Mouse (Mus musculus): ENCODE results near the gene Sim1.

Gene Sim1

DNA sequence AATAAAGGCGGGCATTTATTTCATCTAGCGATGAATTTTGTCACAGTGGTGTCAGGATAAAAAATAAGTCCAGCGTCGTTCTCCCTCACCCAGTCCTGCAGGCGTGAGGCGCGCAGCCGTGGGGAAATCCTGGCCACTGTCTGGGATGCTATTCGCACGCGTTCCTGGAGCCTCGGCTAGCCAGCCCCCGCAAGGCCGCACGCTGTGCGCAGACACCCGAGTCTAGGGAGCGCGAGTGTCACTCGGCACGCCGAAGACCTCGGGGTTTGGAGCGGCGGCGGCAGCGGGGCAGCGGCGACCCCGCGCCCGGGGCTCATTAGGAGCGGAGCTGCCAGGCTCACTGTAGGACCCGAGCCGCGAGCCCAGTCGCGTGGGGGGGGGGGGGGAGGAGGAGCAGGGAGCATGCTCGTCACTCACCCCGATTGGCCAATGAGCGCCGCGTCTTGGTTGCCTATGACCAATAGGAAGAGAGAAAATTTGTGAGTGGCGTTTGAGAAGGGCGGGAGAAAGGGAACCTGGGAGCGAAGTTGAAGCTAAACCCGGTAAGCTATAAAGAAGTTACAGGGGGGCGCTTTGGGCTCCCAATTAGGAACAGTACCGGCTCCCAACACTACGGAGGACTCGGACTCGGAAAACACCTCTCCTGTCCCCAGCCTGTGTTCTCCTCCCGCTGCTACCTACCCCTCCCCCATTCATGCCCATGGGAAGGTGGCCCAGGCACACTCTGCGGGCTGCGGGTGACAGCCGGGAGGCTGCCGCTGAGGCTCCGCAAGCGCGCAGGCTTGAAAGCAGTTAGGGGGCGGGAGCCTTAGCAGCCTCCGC is at the start of gene Sim1:
Gene Sim1 (plus strand): TSS at position 585 of the 822 bp plus-strand sequence.
- DNase-seq (ENCODE audit: extremely low read depth, low read depth): no peak

DNA sequence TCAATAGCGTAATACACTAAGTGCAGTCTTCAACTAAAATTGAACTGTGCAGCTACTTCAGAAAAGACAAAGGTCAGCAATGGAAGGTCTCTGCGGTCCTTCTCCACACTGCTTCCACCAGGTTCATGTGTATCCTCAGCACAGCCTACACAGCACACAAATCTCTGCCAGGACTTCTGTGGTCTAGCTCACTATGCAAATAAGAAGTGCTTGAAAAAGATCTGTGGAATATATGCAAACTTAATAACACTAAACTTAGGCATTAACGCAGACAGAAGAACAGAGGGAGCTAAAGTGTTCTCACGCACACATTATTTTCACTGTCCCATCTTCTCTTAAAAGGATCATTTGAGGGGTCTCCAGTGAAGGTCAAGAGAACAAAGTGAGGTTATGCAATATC is 26.4 kb upstream of the Sim1 start:
- DNase-seq (ENCODE audit: extremely low read depth, low read depth): no peak

DNA sequence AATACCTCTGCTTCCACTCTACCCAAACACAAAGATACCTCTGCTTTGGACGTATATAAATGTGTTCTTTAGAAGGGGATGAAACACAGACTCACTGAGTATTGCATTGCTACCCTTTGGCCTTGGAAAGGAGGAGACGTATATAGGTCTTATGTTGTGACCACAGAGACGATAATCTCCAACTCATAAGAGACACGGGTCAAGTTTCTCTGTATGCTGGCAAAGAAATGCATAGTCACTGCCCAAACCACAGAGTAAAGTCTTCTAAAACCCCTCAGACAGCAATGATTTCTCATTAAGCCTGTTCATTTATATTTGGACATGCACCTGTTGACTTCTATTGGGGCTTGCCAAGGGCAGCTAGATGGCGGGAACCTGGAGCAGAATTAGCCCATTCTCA is 17.6 kb upstream of the Sim1 start:
- no peak for DNase-seq (ENCODE audit: extremely low read depth, low read depth)

DNA sequence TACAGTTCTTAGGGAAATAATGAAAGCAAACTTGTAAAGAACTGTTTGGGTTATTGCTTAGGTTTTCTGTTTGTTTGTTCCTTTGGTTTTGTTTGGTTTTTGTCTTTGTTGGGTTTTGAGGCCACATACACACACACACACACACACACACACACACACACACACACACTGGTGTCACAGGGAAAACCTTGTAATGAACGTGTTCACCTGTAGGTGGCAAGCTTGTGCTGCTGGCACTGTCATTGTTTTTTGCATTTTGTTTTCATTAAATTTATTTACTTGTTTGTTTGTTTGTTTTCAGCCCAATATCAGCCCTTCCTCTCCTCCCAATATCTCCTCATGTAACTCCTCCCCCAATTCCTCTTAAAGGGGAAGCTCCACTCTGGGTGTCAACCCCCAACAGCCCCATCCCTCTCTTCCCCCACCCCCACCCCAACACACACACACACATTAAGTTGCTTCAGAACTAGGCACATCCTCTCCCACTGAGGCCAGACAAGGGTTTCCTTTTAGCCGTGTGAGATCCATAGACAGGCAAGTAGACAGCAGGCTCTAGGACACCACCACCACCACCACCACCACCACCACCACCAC is 13.0 kb upstream of the Sim1 start:
- peak; percentile 4 for DNase-seq (ENCODE audit: extremely low read depth, low read depth)

DNA sequence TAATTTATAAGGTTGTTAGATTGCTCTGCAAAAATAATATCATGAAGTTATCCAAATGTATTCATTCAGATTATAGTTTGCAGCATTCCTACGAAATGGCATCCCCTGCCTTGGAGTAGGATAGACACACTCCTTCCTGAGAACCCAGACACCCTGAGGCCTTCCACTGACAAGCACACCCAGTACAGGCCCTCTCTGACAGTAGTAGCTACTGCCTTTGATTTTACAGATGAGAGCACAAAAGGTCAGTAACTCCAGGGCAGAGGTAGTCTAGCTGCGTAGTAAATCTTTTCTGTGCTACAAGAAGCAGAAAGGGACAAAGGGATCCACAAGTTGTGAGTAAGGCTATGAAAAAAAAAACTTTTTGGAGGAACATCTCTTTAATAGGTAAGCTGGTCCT is 12.2 kb upstream of the Sim1 start:
- DNase-seq (ENCODE audit: extremely low read depth, low read depth): no peak

DNA sequence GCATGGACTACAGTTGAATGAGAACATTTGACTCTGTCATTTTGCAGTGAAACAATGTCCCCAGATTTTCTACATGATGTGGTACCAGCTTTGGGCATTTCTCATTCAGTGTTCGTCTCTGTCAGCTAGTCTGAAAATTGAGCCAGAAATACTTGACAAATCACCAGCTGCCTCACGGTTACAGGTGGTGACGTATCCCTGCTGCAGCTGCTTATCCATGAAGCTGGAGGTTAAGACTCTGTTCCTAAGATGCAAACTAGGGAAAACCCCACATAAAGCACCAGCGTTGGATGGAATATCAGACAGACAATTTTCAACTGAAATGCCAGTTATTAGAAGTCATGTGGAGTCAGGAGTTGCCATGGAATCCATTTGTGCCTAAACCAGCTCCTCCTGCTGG is 8.2 kb upstream of the Sim1 start:
- no peak for DNase-seq (ENCODE audit: extremely low read depth, low read depth)

DNA sequence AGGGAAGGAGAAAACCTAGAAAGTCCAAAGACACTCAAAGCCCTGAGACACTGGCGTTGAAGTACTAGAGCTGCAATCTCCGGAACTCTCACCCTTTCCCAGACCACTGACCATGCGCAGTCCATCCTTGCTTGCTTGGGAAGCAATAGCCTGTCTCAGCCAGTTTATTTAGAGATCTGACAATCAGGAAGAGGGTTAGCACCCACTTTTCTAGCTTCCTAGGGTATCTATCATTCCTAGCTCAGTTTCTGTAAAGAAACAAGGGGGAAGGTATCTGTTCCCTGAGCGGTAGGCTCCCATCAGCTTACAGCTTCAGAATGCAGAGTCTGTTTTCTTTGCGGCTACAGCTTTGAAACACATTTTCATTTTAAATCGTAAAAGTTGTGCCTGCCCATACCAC is 3.9 kb upstream of the Sim1 start:
- DNase-seq (ENCODE audit: extremely low read depth, low read depth): no peak

DNA sequence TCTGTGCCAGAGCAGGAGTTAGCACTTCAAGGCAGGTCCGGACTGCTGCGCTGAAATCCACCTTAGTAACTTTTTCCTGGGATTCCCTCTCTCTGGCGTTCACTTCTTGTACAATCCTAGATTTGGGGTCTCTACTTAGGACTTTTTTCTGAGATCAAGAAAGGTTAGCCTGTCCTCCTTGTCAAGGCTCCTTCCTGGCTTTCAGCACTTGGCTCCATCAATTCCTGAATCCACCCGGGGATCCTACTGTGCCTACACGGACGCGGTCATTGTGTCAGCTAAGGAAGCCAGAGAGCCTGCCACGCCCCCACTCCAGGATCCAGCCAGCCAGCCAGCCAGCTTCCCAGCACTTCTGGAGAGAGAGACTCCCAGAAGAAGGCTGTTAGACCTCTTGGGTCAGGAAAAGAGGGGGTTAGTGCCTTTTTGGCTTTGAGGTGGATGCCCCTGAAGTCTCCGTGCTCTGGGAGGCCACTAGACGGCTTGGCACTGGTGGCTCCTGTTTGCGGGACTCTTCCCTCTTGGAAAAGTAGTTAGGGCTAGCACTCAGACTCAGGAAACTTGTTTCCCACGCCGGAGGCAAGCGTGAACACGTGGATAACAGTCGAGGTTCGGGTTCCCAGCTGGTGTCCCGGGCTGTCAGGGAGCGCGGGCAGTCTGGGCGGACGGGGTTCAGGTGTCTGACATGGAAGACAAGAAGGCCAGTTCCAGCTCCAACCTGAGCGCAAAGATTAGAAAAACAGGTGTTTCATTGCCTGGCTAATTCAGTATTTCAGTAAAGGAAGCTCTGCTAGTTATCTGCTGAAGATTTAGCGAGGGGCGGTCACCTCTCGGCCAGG is 2.5 kb upstream of the Sim1 start:
- DNase-seq (ENCODE audit: extremely low read depth, low read depth): no peak

DNA sequence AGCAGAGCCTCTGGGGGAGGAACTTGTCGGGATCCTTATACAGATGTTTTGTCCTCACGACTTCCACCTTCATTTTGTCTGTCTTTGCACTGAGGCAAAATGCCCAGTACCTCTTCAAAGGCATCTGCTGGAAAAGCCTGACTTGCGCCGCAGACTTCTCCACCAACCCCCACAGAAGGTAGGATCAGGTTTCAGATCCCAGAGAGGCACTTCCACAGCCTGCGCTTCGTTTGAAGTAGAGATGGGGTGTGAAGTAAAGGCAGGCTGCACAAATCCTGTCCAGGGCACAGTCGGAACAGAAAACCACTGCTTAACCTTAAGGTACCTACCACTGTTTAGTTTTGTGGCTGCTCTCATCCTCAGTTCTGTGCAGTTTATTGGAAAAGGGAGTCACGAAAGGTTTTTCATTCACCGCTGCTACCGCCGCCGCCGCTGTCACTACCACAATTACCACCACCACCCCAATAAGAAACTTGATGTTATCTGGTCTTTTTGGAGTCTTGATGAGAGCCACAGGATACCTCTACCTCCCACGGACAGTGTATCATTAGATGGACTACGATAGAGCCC is 1.7 kb upstream of the Sim1 start:
- no peak for DNase-seq (ENCODE audit: extremely low read depth, low read depth)

DNA sequence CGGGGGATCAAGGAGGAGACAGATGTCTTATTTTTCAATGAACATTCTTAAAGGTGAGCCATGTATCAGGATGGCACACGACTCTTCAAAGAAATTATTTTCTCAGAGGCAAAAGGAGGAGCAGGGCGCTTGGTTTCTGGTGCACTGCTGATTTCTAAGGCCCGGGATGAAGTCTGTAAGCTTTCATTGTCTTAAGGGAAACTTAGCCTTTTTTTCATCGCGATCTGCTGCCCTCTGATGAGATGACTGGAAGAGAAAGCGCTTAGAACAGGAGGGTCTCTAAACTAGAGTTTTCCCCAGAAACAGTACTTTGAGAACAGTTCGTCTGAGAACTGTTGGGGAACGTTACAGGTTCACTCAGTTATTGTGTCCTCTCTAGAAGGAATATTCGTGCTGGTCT is 1.0 kb upstream of the Sim1 start:
- DNase-seq (ENCODE audit: extremely low read depth, low read depth): no peak

DNA sequence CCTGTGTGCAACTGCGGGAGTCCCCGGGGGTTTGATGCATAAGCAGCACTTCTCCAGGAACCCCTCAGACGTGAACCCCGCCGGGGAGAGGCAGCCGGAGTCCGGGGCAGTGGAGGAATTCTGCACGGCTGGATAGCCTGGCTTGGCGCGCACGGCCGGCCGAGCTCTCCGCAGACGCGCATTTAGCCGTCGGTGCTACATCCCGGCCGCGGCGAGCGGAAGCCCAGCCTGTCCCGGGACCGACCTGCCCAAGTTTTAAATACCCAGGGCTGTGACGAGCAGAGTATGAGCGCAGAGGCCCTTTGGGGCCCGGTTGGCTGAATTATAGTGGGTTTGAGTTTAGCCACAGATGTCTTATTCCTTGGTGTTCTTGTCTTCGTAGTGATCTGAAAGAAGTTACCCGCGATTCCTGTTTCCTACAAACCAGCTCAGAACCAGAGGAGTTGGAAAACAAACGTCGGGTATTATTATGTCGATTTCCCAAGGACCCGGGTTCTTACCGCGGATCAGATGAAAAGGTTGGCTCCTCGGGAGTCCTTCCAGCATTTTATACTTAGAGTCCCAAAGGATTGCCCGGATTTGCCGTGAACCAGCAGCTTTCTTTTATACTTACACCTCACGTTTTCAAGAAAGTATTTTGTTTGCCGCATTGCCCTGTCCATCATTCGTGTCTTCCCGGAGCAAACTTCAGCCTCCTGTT is 687 bp downstream of the Sim1 start:
- DNase-seq (ENCODE audit: extremely low read depth, low read depth): no peak

DNA sequence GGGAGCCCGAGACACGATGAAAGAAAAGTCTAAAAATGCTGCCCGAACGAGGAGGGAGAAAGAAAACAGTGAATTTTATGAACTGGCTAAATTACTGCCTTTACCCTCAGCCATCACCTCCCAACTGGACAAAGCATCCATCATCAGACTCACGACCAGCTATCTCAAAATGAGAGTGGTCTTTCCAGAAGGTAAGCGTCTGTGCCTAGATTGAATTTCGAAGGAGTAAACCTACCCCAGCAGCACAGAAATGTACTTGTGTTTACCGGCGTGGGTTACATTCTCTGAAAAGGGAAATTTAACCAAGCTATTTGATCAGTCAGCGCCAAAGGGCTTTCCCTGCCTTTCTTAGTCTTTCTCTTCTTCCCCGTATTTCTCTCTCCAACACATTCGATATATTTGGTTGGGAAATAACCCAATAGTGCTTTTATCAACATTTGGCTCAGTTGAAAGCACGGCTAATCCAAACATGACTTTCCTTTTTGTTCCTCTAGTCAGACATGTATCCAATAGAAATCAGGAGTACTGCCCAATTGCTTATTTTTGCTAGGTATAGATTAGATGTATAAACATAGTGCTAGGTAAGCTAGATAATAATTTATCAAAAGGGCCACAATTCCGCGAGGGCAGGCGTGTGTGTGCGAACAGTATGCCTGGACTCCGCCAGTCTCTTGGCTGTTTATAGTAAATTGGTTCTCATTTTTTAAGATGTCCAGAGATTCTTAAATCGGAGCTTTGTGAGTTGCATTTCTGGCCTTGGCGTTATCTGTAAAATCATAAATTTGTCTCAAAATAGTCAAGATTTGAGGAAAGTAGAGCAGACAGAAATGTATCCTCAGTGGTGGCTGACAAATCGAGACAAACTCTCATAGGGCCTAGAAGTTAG is 1.6 kb downstream of the Sim1 start:
- DNase-seq (ENCODE audit: extremely low read depth, low read depth): no peak

DNA sequence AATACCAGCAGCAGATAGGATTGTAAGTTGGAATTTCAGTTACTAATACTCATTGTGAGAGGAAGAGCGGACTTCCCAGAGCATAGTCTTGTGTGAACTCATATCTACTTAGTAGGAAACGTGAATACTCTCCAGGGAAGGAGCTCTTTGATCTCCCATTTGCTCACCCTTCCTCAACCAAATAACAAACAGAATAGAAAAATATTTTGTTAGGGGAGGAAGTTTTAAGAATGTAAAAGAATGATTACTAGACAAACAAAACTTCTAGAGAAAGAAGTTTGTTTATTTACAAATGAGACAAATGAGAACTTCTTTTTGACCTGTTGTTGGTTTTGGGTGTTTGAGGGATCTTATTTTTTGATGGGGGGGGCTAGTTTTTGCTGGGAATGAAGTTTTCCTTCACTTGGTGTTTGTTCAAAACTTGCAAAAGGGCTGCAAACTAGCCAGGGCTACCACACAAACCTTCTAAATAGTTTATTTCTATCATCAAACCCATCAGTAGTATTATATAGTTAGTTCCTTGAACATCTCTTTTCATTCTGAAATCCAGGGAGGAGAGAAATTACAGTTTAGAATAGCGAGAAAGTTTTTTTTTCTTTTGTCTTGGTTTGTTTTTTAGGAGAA is 2.3 kb downstream of the Sim1 start:
- no peak for DNase-seq (ENCODE audit: extremely low read depth, low read depth)

DNA sequence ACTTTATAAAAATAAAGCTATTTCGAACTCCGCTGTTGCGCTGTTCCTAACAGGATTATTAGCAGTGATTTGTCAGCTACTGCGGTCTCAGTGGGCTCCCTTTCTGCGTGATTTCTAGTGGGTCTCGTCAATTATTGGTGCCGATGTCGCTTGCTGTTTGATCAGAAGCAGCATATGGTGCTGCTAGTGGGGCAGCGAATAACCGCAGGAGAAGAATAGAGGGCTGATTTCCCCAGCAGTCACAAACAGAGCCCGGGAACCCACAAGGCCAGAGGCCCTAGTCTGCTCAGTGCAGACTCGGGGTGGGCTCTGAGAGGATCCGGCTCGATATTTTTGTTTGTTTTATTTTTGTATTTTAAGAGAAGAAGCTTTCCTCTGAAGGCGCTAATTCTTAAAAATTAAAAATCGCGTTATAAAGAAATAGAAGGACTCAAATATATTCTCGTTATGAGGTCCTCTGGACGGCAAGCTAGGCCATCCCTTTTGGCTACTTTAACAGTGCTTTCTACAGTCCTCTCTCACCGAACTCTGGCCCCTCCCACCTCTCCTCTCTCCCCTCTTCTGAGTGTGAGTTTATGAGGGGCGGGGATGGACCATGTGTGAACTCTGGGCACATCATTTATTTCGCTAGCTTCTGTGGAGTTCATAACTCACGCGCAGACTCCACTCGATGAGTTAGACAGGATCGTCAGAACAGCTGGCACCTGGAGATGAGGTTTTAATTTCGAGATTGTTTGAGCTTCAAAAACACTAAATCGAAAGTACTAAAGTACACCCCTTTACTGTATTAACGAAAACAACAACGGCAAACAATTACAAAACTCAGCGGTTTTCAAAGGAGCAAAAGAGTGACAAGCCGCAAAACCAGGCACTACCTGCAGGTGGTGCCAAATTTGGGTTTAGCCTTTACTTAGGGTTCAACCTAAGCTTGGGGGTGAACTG is 3.2 kb downstream of the Sim1 start:
- DNase-seq (ENCODE audit: extremely low read depth, low read depth): no peak

DNA sequence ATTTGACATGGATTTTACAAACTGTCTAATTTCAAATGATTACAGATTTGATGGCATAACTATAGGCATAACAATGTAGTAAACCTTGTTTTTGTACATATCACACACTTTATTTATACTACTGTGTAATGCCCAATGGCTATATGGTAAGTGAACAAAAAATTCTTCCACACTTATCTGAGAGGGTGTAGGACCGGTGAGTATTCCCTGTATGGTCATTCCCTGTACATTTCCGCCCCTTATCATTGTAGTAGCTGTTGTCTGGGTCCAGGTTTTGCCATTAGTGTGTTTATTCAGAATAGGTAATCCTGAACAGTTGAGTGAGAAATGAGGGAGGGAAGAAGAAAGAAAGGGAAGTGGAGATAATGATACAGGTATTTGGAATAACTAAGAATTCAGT is 4.1 kb downstream of the Sim1 start:
- no peak for DNase-seq (ENCODE audit: extremely low read depth, low read depth)

DNA sequence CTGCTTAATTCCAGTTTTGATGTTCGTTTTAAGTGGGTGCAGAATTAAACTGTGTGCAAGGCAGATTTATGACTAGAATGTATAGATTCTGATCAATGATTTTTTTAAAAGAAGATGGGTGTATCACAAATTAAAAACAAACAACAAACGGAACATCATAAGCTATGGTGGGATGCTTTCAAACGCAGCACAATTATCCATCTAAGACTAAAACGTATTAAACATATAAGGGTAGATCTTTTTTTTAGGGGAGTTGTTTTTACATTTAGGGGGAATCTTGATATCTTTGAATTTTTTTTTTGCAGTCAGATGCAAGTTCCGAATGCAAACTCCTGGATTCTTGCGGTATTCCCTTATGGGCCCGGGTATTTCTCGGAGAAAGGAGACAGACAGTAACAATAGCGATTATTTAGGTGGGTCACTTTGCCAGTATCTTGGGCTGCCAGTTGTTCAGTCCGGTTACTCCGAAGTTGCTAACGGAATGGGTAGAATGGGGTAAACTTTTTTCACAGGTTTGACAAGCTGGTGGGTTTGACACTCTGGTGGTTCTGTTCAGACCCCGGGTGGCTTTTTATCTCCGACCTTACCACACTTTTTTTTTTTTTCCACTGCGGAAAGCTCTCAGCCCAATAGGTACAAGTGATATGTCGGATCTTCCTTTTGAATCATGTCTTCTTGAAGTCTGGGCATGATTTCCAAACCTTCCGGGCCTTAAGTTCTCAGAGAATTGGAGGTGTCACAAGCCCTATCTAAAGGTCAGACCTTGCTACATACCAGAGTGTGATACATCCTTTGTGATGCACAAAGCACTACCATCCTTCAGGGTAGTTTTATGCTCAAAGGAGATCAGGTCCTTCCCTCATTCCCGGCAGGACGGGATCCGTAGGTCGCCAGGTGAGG is 5.5 kb downstream of the Sim1 start:
- no peak for DNase-seq (ENCODE audit: extremely low read depth, low read depth)

DNA sequence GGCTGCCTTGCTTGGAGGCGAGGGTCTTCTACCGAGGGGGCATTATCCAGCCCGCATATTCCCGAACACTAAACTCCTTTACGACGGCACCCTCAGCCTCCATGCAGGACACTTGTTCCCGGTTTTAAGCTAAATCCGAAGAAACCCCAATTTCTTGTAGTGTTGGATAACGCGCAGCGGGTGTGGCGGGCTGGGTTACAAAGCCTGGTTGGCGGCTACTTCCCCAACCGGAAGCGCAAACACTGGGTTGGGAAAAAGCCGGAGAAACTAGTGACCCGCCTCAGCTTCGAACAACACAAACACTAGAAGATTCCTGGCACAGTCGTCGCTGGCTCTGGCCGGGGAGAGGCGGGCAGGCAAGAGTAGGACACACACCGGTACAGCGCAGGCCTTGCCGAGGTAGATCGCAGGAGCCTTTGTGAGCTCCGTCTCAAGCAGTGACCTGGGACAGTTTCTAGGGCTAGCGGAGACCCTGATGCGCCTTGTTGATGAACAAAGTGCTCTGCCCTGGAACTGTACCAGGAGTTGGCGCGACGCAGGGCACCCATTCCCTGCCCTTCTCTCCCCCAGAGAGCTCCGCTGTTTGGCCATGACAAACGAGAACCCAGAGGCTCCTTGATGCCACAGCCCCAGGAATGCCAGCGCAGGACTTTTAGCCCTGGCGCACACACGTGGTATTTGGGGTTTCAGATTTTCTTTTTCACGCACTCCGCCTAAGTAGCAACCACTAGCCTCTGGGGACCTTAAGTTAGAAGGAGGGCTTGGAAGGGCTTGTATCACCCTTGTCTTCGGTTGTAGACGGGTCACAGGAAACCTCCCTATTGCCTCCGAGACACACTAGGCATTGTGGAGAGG is 6.4 kb downstream of the Sim1 start:
- no peak for DNase-seq (ENCODE audit: extremely low read depth, low read depth)

All from MEL-GATA-1-ER (cell line).